Mouse (Mus musculus) adrenal gland, postnatal 10 days (tissue): ENCODE measurements at regions not wholly inside any gene's neighbourhood (a gene's known extent, or its start where the extent isn't known, plus 50 kb on each side); places are given as distances from the start of the nearest gene placed in this dataset.

Experiments
- DNase-seq: peaks from one replicate; pipeline ENCODE4 v3.0.0; 2021; ENCODE audit warnings: mixed read lengths

DNA sequence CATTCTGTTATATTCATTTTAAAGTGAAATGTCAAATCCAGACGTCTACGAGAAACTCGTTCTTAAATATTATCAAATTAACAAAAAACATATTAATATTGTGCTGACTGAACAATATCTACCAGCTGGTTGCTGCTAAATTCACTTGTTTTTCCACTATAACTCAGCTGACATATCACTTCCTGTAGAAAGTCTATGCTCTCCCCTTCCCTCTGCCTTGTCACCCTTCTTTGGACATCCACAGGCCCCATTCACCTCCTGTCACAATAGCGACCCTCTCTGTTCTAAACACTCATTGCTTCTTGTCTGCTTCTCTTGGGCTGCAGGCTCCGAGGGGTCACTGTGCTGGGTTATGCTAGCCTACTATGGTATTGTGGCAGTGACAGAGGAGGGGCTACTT lies 52.5 kb upstream of the Cplx2 start:
- DNase-seq = no peak

DNA sequence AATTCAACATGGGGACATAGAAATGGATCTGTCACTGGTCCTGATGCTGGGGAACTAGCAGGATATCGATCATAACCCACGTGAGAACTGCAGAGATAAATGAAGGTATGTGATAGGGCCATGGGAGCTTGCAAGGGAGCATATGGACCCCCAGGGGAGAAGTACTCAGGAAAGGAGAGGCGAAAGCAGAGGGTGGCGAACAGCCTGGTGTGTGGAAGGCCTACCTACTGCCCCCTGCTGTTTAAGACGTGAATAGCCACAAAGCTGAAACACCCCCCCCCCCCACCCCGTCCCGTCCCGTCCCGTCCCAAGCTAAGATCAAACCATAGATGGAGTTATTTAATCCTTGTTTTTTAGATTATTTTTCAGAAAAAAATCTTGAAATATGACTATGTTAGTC lies 50.9 kb upstream of the Cplx2 start:
- DNase-seq = no peak

GRCm38 (mm10) chr13:54321011-54321410 lies 50.1 kb upstream of the Cplx2 start:
- no peak for DNase-seq
